Mouse (Mus musculus): ENCODE measurements around the gene Nfu1.
"Not testable (repeated sequence)": the region's sequence is repeated elsewhere in the genome, so short reads cannot be mapped to it uniquely, and the experiment has no call there.

Nfu1 gene

DNA sequence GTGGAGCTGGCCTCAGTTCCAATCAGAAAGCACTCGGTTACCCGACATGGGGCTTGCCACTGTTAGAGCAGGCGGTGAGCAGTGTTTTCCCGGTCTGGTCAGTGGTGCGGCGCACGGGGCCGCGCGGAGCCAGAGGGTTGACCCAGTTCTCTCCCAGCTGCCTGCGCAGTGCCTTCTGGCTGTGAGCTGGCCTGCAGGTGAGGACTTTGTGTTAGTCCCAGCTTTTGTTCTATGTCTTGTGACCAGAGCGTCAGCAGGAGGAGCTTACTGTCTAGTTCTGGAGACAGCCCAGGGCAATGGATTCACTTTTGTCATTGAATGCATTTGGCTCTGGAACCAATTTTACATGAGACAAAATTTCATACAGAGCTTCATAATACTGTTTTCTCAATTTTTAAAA is 12.8 kb downstream of the Nfu1 start:
- no peak for DNase-seq (ENCODE audit: low spot score in 2 of 2)

DNA sequence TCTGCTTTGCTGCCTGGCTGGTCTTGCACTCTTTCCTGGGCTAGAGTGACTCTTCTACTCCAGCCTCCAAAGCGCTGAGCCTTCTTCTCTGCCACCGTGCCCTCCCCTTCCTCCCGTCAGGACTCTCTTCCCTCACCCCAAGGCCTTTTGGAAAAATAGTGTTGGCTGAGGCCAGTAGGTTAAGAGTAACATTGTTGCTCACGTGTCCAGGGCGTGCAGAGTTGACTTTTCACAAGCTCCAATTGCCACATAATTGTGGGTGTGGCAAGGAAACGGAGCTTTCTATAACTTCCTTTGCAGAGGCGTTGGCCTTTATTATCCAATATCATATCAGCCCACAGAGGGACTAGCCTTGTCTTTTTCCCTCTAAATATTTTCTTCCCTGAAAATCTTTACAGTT is 17.9 kb downstream of the Nfu1 start:
- DNase-seq (ENCODE audit: low spot score in 2 of 2), result no peak

DNA sequence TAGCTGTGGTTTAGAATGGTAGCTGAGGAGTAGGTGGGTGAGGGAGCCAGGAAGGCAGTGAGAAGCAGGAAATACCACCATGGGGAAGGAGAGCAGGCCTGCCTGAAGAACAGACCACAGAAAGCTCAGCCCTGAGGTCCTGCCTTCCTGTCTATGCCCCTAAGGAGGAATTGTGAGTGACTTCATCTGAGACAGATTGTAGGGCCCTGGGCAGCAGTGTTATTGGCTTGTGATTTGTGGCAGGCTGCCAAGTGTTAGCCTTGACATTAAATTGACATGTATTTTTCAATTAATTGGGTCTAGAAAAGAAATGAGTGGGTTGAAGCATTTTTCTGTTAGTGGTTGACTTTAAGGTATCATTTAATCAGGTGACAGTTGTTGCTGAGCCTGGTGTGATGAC is 19.8 kb downstream of the Nfu1 start:
- no peak for DNase-seq (ENCODE audit: low spot score in 2 of 2)

DNA sequence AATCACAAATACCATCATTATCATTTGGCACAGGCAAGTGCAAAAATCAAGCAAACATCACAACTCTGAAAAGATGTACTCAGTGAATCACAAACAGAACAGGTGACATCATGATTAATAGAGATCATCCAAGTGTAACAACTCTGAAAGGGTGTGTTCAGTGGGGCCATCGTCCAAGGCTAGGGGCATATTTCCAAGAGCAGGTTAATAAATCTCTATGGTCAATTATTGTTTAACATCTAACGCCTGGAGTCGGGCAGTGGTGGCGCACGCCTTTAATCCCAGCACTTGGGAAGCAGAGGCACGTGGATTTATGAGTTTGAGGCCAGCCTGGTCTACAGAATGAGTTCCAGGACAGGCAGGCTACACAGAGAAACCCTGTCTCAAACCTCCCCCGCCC is 22.3 kb downstream of the Nfu1 start:
- not testable (repeated sequence) for DNase-seq (ENCODE audit: low spot score in 2 of 2)

DNA sequence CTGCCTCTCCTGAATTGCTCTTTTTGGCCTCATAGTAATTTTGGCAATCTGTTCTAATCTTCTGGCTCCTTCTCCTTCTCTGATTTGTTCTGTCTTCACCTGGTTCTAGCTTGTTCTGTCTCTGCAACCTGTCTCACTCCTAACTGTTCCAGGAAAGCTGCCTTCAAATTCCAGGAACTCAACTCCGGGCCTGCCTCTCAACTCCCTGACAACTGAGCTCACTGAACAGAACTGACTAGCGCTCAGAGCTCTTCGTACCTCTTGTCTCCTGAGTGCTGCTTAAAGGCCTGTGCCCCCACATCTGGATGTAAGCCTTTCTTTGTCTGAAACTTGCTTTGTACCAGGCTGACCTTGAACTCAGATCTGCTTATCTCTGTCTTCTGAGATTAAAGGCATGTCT is 23.4 kb downstream of the Nfu1 start:
- DNase-seq (ENCODE audit: low spot score in 2 of 2), result no peak

DNA sequence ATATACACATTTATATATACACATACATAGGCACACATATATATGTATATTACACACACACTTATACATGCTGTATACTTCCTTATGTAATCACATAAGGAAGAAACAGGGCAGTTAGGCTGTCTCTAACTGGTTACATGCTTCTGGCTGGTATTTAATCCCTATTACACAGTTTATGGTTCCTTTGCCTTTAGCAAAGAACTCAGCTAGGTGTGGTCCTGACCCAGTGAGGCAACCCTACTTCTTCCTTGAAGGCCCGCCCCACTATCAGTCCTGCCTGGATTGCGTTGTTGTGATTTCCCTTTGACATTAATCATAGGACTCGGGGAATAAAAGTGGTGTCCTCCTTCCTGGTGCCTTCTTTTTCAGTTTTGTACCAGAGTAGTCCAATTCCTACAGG is 25.4 kb downstream of the Nfu1 start:
- DNase-seq (ENCODE audit: low spot score in 2 of 2), result no peak

DNA sequence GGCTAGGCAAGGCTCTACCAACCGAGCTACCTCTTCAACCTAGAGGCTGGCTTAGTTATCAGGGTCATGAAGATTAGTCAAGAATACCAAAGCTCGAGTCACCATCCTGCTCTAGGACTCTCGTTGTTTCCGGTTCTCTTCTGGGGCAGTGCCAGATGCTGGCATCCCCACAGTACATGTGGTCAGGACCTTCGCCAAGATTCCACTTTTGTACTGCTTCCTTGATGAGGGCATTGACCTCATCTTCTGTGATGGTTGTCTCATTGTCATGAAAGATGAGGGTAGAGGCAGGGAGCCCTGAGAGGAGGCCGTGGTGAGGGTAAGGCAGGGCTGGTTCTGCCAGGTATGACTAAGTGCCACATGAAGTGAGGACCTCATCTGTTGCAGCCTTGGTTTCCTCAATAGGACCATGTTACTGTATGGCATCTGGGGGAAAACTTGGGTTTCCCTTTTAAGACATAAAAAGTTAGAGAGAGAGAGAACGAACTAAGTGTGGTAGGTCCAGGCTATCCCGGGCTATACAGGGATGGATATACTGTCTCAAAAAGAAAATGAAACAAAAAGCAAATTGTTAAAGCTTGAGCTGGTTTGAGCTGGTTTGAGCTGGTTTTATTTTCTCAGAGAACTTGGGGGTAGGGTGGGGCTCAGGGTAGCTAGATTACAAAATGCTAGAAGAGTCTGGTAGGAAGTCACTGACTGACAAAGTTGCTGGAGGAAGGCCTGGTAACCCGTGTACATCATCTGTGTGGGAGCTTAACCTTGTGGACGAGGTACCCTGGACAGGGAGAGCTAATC is 29.0 kb downstream of the Nfu1 start:
- no peak for DNase-seq (ENCODE audit: low spot score in 2 of 2)

DNA sequence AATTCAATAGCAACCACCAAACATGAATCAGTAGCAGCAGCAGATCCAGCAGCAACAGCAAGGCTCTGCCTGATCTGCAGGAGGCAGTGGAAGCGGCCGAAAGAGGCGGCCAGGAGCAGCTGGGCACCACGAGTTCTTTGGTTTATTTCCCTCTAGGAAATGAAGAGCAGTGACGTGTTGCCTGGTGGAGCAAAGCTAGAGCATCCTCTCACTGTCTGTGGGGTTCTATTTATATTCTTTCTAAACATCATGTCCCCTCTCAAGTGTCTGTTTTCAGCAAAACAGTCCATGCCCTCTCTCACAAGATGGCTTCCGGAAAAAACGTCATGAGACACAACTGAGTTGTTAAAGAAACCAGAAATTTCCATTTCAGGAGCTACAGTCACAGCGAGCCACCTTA is 30.1 kb downstream of the Nfu1 start:
- no peak for DNase-seq (ENCODE audit: low spot score in 2 of 2)

DNA sequence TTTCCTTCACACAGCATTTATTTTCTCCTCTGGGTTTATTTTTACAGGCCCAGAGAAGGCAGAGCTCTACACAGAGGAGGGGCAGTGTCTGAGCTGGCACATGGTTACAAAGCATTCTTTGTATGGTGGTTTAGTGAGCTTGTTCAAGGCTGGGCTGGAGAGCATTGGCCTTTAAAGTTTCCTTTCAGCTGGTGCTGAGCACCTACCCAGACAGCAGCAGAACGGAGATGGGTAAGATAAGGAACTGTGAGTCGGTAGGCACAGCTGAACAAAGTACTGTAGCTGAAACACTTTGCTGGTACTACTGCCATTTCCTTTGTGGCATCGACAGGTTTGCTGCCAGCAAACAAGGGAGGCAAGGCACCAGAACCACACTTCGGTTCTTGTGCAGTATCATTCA is 31.9 kb downstream of the Nfu1 start:
- peak; percentile 21 to 33 for DNase-seq (ENCODE audit: low spot score in 2 of 2)

DNA sequence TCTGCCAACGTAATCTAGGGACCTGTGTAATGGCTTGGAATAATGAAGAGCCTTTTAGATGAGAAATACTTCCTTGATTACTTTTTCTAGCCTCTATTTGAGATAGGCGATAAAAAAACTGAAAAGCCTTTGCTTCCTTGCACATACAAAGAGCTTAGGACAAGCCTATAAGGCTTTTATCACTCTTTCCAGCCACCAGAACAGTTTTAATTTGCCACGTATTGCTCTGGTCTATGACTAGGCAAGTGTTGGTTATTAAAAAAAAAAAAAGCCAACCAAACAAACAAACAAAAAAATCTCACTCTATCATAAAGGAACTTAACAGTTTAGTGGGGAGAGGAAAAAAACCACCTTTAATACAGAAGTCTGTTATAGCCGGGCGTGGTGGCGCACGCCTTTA is 32.4 kb downstream of the Nfu1 start:
- no peak for DNase-seq (ENCODE audit: low spot score in 2 of 2)

DNA sequence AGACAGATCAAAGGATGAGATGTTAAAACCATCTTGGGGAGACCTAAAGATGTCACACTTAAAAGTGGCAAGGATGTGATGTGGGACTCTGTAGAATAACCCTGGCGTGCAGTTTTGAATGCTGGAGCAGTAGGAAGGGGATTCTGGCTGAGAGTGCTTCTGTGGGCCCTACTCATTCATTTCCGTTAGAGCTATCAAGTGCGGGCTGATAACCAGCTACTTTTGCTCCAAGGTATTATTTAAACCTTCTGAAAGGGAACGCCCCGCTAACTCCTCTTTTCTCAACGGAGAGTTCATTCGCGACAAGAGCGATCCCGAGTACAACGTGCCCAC is 32.9 kb downstream of the Nfu1 start:
- no peak for DNase-seq (ENCODE audit: low spot score in 2 of 2)

DNA sequence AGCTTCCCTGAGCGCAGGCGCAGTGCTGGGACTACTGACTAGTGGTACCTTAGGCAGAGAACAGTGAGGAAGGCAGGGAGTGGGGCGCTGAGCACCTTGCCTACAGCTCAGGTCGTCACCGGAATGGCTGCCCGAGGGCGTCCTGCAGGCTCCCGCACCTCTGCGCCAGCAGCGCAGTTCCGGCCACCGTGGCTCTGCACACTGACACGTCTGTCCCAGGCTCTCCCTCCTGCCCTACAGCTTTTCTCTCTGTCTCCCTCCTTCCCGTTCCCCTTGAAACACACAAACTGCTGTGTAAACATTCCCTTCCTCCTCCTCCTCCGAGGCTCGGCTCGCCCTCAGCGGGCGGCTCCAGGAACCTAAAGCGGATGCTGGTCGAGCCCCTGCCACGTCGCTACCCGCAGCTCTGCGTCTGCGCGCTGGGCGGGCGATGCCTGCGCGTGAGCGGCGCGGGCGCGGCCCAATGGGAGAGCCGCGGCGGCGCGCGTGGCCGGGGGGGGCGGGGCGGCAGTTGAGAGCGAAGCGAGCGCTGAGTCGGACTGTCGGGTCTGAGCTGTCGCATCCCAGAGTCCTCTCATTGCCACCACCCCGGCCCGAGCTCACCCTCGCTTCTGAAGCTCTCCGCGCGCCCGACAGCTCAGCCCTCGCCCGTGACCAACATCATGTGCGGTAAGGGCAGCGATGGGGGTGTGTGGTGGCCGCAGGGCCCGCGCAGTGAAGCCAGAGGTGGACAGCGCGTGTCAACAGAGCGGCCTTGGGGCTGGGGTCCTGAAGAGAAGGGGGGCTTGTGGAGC is 33.5 kb downstream of the Nfu1 start, which contains the start of gene Gfpt1:
Gene Gfpt1, plus strand, starts transcription at position 510 of the 794 bp plus-strand sequence.
- peak; percentile 95 to 96 for DNase-seq (ENCODE audit: low spot score in 2 of 2)

DNA sequence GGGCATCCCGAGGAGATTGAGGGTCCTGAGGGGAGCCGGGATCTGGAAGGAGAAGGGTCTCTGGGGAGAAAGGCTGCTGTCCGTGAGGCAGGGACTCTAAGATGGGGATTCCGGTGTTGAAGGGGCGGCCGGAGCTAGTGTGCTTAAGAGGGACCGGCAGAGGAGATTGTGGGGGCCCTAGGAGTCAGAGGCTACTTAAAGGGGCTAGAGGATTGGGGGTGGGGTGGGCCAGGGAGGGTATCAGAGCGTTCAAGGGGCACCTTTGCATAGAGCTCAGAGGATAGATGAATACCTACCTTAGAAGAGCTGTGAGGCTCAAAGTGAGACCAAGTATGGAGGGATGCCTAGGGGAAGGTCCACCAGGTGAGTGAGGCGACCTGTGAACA is 34.1 kb downstream of the Nfu1 start:
- no peak for DNase-seq (ENCODE audit: low spot score in 2 of 2)

DNA sequence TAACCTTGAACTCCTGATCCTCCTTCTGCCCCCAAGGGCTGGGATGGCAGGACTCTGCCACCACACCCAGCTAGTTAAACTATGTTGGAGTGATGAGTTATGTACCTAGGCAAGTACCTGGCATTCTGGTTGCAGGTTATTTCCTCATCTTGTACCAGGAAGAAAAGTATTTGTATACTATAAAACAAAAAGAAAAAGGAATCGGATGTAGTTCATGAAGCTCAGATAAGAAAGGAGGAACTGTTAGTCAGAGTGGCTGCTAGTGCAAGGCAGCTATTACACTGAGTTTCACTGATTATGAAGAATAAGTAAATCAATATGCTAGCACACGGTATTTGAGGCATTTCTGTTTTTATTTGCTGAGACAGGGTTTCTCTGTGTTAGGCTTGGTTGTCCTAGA is 35.9 kb downstream of the Nfu1 start:
- DNase-seq (ENCODE audit: low spot score in 2 of 2), result no peak

DNA sequence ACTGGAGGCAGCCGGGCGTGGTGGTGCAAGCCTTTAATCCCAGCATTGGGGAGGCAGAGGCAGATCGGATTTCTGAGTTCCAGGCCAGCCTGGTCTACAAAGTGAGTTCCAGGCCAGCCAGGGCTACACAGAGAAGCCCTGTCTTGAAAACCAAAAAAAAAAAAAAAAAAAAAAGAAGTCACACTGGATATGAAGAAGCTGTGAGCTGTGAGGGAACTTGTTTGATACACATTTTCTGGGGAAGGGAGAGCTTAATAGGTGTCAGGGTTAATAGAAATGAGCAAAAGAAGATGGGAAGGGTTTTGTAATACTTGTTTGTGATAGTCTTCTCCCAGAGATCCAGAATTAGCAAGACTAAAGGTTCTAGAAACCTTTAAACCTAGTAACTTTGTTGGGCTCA is 36.5 kb downstream of the Nfu1 start:
- no peak for DNase-seq (ENCODE audit: low spot score in 2 of 2)

DNA sequence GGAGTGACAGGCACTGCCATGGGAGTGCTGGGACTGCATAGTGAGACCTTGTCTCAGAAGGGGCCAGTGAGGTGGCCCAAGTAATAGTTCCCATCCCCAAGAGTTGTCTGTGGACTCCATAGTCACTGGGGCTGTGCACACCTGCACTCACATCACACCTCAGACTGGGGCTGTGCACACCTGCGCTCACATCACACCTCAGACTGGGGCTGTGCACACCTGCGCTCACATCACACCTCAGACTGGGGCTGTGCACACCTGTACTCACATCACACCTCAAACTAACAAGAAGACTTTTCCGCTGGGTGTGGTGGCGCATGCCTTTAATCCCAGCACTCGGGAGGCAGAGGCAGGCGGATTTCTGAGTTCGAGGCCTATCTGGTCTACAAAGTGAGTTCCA is 39.7 kb downstream of the Nfu1 start:
- DNase-seq (ENCODE audit: low spot score in 2 of 2), result not testable (repeated sequence)

DNA sequence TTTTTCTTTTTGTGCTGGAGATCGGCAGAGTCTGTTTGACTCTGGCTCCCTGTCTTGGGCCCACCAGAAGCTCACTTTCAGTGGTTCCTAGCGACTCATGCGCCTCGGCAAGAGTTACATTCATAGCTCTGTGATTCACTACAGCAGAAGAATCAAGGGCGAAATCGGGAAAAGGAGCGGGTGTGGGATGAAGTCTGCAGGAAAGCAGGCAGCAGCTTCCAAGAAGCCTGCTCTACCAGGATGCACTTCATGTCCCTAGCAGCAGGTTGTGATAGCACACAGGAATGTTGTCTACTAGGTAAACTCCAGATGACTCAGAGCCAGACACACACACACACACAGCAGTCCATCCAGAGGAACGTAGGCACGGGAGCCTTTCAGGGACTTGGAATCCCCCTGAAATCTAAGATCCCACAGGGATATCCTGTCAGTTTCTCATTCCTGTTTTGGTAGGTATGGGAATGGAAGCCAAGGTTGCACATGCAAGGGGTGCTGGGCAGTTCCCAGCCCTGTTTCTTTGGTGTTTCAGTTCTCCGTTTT is 42.9 kb downstream of the Nfu1 start:
- DNase-seq (ENCODE audit: low spot score in 2 of 2), result peak; percentile 35 to 37

DNA sequence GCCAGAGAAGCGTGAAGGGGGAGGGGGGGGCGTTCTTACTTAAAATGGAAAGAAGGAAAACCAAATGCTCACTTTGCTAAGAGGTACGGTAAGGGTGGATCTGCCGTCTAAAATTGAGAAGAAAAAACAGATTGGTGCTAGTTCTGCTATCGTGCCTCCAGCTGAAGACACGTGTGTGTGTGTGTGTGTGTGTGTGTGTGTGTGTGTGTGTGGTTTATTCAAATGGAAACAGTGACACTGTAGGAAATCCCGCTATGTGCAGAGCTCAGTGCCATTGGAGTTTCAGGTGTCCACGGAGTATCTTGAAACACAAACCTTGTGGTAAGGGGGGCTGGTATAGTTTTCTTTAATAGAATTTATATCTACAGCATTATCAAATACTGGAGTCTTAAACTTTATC is 45.2 kb downstream of the Nfu1 start:
- DNase-seq (ENCODE audit: low spot score in 2 of 2), result no peak

DNA sequence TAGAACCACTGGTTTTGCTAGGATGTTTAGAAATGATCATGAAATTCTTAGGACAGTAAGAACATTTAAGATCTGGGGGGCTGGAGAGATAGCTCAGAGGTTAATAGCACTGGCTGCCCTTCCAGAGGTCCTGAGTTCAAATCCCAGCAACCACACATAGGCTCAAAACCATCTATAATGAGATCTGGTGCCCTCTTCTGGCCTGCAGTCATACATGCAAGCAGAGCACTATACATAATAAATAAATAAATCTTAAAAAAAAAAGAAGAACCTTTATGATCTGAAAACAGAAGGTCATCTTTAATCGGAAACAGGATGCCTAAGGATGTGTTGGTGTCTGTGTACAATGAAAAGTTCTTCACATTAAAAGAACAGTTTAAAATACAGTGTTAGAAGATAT is 50.7 kb downstream of the Nfu1 start:
- no peak for DNase-seq (ENCODE audit: low spot score in 2 of 2)

DNA sequence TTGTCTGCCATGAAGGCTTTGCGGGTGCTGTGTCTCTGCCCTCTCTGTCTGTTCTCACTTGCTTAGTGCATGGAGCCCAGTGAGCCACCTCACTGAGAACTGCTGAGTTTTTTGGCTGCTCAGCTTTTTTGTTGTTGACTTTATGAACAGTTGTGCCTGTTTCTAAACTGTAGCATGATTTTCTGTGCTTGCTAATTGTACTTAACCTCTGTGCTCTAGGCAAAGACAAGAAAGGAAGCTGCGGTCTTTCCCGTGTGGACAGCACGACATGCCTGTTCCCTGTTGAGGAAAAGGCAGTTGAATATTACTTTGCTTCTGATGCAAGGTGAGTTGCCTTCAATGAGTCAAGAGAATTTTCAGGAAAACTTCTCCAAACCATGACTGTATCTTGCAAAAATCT is 54.5 kb downstream of the Nfu1 start:
- DNase-seq (ENCODE audit: low spot score in 2 of 2), result no peak

DNA sequence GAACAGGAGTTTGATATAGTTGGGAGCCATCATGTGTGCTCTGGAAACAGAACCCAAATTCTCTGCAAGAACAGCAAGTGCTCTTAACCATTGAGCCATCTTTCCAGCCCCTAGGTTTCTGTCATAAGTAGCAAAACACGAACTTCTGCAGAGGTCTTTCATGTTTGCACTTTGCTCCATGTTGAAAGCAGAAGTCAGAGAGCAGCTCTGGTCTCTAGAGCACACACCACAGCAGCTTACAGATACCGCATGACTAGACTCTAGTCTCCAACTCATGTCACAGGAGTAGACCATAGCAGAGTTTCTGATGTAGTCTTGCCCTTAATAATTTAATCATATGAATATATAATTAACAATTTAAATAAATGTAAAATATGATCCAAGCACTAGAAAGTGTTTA is 59.2 kb downstream of the Nfu1 start:
- DNase-seq (ENCODE audit: low spot score in 2 of 2), result no peak

DNA sequence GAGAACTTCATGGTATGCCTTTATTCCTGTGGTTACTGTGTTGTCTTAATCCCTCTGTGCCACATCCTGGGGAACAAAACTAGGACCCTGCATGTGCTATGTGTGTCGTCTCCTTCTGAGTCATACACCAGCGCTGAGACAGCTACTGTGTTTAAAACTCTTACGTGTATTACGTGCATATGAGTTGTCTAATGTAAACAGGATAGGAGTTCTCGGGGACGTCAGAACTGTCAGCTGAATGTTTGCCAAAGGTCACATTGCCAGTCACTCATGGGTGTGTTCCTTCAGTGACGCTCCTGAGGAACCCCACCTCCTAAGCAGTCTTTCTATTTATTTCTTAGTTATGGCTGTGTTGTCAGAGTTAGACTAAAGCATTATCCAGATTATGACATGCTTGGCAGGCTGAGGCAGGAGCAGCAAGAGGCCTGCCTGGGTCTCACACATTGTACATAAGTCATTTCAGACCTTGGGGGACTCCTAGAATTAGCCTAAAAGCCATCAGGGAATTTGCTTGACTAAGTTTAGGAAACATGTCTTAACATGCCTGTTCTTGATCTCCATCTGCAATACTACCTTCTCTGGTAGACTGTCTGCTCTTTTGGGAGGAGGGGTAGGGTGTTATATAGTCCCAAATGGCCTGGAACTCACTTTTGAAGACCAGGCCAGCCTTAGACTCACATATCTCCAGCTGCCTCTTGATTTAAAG is 60.3 kb downstream of the Nfu1 start:
- no peak for DNase-seq (ENCODE audit: low spot score in 2 of 2)

DNA sequence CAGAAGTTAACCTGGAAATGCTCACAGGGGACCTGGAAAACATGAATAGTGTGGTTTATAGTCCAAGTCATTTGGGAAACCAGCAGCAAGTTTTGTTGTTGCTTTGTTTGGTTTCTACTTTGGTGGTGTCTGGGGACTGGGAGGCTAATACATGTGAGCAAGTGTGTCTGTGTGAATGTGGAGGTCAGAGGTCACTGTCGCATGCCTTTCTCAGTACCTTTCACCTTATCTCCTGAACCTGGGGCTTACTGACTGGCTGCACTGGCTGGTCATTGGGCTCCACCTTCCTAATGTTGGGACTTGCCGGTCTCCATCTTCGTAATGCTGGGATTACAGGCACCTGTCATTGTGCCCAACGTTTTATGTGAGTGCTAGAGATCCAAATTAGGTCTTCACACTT is 61.6 kb downstream of the Nfu1 start:
- DNase-seq (ENCODE audit: low spot score in 2 of 2), result no peak

Measured in frontal cortex, postnatal 36 days (tissue).